Mouse (Mus musculus) cortical plate, adult 2 months (tissue): ENCODE results near the gene Ninj1.

Experiments used
- CTCF ChIP-seq: fragments of 200-500 bp; IDR thresholded peaks from 2 replicates; pipeline ENCODE4 v1.5.1; 2011; ENCODE audit warnings: mild to moderate bottlenecking, control low read depth, low read length; ENCODE audit not compliant: insufficient read depth; ENCODE audit errors: extremely low read depth
- POLR2A ChIP-seq: fragments of 200-500 bp; IDR thresholded peaks from 2 replicates; pipeline ENCODE4 v1.6.1; 2011; ENCODE audit warnings: mild to moderate bottlenecking, low read length, control low read depth; ENCODE audit not compliant: insufficient read depth; ENCODE audit errors: extremely low read depth

GRCm38 (mm10) chr13:49205381-49205998 is 18.2 kb downstream of the Ninj1 start:
- TF ChIP-seq CTCF (peak; percentile 87), POLR2A (no peak)
